Mouse (Mus musculus) left cerebral cortex, adult 18-20 months (tissue): ENCODE data around the gene Actl10. TPM values are rescaled to one million over a fixed set of nuclear protein-coding genes. Genes with fewer than 3 reads are reported as not detected.
A peak's percentile ranks its signal among the peaks of the same experiment; 100 is the strongest.

Experiments
- DNase-seq, 2 experiments: peaks; one replicate each; pipeline ENCODE4 v3.0.0; 2021 to 2022; ENCODE audit warnings: low spot score in 2 of 2, mixed read lengths in 1 of 2
- total RNA-seq, 2 experiments: library from RNA; stranded (reverse); gene quantifications; 2 replicates each; pipeline ENCODE4 v1.2.3; 2021

Gene Actl10
- total RNA-seq, 2 experiments from 2014 or later, result not detected

DNA sequence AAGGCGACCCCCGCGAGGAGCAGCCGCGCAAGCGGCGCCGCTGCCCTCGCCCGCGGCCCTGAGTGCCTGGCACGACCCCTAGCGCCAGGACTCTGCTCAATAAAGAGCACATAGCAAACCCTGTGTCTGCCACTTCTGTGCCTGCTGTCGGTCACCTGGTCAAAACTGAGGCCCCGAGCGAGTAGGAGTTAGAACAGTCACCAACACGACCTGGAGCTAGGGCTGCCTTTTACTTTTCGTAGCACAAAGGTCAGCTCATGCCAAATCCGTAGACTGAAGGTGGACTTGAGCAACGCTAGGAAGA lies 1.7 kb upstream of the Actl10 start:
- DNase-seq, result no peak

DNA sequence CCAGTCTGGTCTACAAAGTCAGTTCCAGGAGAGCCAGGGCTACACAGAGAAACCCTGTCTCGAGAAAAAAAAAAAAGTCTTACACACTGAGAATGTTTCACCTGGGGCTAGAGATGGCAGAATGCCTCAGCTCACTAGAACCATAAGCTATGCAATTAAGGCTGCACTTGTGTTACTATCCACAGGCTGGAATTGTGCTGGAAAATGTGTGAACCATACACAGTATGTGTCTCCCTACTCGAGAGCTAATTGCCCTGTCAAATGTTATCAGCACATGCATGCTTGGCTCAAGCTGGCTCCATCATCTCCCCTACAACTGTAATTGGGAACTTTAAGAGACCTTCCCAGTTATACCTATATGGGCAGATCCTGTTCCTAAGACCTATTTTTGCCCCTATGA lies 639 bp upstream of the Actl10 start:
- DNase-seq, result no peak

DNA sequence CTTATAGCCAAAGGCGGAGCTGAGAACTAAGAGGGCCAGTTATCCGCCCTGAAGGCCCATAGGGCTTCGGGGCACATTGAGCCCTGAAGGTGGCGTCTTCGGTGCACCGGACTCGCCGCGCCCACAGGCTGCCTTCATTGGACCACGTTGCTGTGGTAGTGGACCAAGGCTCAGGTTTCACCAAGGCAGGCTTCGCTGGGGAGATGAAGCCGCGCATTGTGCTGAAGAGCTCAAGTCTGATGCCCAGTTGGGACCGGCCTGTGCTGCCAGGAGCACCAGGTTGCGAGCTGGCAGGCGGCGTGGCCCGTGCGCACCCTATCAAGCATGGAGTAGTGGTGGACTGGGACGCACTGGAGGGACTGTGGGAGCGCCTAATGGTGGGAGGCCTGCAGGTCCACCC lies 351 bp downstream of the Actl10 start:
- DNase-seq, result no peak

DNA sequence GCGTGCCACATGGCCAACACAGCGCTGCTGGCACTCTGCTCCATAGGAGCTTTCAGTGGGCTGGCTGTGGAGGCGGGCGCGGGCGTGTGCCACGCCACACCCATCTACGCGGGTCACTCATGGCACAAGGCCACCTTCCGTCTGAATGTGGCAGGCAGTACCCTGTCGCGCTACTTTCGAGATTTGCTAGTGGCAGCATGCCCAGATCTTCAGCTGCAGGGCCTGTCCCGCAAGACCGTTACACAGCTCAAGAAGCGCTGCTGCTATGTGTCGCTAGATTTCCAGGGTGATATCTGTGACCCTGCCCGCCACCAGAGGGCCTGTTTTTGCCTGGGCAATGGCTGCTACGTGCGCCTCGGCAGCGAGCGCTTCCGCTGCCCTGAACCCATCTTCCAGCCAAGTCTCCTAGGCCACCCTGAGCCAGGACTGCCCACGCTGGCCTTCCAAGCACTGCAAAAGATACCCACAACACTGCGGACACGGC lies 890 bp downstream of the Actl10 start:
- peak; percentile 64 to 68 for DNase-seq

DNA sequence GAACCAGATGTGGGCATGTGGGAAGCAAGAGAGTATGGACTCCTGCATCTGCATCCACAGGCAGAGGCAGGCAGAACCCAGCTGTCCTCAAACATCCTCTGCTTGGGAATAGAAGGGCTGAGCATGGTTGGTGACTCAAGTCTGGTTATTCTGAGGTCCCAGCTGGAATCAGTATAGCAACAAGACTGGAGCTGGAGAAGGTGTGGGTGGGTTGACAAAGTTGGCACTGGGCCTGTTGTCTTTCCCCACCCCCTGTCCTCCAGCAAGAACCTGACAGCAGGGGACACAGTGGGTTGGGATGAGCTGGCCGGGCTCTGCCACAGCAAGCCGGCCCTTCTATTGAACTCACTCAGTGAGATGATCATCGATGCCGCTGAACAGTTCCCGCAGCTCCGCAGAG lies 3.7 kb downstream of the Actl10 start:
- DNase-seq, result peak; percentile 69 to 71

DNA sequence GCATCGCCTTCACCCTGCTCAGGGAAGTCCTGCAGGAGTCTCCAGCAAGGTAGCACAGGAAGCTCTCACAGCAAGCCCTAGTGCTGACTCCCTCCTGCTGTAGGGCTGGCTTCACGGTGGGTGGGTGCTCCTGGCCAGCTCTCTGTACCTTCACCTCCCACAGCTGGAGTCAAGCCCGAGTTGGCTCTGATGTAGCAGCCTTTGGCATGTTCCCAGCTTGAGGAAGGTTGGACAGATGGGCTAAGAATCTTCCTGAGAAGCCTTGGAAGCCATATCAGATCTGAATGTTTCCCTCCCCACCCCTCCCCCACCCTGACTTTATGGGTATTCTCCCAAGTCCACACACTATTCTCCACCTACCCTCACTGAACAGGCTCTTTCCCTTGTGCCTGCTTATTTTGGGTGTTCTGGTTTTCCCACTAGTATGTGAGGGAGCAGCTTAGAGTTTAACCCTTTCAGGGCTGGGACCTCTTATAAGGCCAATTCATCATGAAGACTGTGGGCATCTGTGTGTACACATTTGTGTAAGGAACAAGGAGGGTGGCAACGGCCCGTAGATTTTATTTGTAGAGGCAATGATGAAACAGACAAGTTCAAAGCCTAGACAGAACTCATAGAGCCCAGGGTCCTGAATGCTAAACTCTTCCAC lies 5.7 kb downstream of the Actl10 start:
- peak in 1 of 2 experiments; percentile 26 for DNase-seq

DNA sequence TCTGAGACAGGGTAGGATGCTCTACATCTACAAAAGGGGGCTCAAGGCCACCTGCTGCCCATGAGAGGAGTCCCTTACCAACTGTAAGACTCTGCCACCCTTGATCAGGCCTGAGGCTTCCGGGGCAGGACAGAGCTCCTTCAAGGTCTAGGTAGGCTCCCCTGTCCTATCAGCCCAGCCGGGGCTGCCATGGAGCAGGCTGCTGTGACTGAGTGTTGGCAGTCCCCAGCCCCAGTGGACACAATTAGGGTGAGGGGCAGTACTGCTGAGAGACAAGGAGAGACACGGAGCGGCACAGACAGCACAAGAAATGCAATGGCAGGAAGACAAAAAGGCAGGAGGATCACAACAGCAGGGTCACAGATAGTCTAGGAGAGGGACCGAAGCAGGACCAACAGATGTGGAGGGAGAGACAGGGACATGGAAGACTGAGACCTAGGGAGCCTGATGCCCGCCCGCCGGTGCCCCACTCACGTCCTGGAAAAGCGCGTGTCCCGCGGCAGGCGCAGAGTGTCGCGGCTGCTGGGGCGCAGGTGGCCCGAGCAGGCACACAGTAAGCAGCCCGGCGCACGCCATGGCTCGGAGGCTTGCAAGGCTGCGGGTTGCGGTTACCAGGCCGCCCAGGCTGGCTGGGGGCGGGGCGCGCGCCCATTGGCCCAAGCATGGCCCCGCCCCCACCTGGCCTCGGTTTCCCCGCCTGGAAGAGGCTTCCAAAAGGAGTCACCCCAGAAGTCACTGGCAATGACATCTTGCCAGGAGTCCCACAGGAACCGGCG lies 6.9 kb downstream of the Actl10 start, which contains the start of gene Necab3:
Necab3 (minus strand) TSS at position 627 of the 776 bp plus-strand sequence.
- DNase-seq, result peak; percentile 67 to 76

DNA sequence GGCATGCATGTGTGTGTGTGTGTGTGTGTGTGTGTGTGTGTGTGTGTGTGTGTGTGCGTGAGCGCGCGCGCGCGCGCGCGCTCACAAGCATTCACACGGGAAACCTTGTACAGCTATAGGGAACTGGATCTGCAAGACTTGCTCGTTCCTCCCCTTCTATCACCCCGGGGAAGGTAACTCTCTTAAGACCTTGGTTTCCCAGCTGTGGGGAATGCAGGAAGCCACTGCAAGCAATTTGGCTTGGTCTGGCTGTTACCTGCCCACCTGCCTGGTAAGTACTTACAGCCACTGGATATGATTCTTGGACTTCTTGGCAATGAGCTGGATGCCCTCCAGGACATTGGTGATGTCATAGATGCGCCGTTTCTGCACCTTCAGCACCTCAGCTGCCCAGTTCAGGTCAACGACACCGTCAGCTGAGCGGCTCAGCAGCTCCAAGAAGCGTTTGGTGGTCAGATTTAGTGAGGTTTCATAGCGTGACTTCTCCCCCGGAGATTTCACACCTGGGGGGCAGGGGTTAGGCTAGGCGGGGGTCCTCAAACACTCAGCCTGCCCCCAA lies 12.1 kb downstream of the Actl10 start:
- no peak for DNase-seq

DNA sequence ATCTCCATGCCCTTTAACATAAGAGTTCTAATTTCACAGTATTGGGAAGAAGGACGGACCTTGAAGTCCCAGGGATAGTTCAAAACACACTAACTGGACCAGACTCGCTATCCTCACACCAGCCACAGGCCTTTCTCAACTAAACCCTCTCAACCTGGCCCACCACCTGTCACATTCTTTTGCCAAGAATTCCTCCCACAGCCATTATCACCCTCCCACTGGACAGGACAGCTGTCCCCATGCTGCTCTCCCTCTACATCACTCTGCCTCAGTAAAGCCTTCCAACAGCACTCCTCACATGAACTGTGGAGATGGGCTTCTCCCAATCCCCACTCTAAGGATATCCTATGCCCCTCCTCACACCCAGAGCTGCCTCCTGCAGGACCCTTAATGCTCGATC lies 14.0 kb downstream of the Actl10 start:
- peak; percentile 37 to 69 for DNase-seq

DNA sequence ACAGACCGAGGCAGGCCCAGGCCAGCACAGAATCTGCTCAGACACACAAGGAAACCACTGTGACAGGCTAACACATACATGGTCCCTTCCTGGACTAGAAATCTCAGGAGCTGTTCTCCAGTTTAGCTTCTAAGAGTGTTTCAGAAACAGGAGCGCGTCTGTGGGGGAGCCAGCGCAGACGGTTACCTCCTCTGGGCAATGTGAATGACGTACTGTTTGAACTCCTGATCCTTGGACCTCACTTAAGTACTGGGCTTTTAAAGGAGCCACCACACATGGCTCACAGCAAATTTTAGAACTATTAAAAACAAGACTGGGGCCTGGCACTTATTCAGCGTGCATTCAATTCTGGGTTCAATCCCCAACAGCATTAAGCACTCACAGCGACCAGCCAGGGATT lies 15.1 kb downstream of the Actl10 start:
- DNase-seq, result no peak

DNA sequence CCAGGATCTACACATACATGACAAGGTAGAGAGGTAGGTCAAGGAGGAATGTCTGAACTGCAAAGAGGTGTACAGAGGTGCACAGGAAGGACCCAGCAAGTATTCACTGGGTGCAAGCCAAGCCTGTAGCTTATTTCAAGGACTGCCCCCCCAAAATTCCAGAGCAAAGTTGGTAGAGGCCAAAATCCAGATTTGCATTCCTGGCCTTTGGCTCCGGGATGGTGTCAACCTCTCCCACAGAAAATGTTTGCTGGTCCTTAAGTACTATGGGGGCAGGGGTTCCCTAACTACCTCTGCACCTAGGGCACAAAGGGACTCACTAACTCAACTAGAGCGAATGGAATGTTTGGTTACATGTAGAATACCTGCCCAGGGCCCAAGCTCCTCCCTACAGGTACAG lies 16.2 kb downstream of the Actl10 start:
- no peak for DNase-seq

DNA sequence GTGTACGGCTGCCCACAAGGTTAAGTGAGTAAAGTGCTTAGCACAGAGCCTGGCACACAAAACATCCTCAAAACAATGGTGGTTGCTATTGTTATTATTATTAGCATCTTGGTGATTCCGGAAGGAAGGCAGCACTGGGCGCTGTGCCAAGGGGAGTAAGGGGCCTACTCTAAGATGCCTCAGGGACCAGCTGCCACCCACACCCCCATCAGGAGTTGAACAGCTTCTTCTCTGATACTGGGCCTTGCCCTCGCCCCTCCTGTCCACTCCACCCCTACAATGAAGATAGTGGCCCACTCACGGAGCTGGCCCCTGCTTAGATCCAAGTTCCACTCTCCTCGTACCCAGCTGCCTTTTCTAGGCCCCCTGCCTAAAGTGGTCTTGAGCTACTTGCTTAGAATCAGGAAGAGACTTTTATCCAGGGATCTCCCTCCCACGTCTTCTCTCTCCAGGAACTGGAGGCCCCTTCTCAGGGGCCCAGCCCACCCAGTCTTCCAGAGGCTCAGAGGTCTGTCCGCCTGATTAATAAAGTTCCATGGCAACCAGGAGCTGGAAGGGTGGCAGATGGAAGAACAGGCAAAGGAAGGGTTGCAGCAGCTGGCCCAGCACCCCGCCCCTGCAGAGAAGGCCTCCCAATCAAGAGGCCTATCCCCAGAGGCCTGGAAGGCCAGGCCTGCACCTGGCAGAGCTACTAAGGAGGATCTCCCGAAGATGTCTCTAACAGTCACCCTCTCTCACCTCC lies 16.9 kb downstream of the Actl10 start:
- DNase-seq, result no peak

DNA sequence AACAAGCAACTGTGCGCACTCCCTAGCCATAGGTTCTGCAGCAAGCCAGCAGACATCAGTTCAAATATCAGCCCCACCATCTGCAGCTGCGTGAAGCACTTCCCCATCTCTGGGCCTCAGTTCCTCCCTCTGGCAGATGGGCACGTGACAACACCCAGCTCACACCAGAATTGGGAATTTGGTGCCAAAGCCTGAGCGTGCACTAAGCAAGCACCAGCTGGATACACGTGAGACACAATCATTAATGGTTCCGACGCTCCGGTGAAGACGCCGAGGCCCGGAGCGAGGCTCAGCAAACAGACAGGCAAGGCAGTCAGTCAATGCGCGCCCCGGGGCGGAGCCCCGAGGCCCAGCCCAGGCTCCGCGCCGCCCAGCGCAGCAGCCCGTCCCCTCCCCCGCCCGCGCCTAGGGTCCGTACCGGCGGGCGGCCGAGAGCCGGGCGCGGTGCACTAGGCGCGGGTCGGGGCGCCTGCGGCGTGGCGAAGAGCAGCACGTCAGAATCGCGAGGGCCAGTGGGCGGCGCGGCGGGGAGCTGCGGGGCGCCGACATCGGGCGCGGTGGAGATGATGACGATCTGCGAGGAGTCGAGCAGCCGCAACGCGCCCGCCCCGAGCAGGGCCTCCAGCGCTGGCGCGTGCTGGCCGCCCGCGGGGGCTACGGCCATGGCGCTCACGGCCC lies 17.6 kb downstream of the Actl10 start:
- peak; percentile 39 to 69 for DNase-seq

DNA sequence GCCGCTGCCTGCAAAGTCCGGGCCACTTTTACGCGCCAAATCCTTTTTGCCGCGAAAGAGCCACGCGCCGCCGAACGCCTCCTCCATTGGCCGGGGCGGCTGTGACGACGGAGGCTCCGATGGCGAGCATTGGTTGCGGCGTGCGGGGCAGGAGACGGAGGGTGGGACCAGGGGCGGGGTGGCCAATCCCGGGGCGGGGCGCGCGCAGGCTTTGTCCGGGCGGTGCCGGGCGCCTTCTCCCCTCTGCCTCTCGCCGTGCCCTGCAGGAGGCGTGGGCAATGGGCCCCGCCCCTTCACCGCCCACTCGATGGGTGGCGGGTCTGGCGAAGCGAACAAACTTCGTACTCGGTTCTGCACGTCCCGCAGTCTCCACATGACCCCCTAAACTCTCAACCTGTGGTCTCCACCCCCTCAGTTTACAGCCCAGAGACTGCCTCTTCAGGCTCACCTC lies 18.3 kb downstream of the Actl10 start, which contains the start of gene E2f1:
E2f1 (minus strand) TSS at position 57 of the 451 bp plus-strand sequence.
- peak; percentile 93 to 96 for DNase-seq

DNA sequence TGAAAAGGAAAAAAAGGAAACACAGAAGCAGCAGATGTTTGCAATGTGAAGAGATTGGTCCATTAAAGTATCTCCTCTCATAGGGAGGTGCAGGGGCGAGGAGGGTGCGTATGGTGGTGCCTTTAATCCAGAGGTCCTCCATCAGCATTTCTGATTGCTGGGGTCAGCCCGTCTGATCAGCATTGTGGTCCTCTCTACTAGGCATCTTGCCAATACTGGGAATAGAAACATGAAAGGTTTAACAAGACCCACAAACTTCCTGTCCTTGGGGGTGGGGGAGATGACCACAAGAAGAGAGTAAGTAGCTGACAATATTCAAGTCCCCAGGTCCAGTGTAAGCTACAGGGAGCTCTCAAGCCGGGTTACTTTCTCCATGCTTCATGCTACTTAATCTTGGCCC lies 19.1 kb downstream of the Actl10 start:
- DNase-seq, result no peak

DNA sequence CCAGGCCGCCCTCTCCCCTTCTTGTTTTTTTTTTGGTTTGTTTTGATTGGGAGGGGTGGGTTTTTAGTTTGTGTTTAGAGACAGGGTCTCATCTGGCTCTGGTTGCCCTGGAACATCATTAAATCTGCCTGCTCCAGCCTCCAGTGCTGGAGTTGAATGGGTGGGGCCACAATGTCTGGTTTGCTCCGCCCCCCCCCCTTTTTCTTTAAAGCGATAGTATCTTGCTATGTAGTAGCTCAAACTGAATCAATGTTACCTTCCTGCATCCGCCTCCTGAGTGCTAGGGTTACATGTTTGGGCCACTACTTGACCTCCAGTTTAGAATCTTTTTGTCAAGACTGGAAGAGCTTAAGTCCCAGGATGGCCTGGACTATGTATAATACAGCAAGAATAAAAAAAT lies 19.7 kb downstream of the Actl10 start:
- no peak for DNase-seq

DNA sequence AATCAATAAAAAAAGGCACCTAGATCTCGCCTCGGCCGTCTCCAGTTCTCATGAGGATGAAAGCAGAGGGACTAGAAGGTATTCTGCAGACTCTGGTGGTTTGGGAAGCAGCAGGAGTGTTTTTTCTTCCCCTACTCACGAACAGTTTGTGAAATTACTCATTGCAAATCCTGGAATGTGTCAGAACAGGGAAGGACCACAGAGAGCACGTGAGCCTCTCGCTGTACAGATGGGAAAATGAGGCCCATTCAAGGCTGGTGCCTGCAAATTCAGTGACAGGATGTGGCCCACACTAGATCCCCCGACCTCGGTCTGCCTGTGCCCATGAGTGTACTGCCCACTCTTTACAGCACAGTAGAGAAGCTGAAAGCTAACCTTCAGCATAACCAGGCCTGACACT lies 20.4 kb downstream of the Actl10 start:
- DNase-seq, result no peak

DNA sequence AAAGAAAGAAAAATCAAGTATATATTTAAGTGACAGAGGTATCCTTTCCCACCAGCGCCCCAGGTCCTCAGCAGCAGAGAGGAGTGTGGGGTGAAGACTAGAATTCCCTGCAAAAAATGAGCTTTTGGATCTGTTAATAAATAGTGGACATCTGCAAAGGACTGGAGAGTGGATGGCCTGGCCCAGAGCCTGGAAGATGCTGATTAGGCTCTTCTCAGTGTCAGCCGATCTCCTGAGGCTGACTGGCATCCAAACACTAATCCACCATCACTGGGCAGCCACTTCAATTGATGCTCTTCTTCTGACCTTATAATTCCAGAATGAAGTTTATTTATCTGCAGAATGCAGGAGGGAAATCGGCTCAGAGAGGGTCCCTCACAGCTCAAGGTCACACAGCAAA lies 21.4 kb downstream of the Actl10 start:
- DNase-seq, result no peak

DNA sequence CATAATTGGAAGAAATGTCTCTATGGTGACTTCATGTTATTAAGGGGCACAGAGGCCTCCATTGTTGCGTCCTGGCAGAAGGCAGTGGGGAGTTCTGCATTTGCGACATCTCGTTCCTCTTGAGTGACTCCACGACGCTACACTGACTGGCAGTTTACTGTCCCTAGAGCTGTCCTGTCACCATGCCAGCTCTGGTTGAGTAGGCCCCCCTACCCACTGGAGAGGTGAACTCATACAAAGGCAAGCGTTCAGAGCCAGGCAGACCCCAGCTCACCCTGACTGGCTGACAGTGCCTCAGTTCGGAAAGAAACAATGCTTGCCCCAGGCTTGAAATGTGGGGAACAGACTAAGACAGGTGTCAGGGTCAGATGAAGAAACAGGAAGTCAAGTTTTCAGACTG lies 22.7 kb downstream of the Actl10 start:
- DNase-seq, result no peak

DNA sequence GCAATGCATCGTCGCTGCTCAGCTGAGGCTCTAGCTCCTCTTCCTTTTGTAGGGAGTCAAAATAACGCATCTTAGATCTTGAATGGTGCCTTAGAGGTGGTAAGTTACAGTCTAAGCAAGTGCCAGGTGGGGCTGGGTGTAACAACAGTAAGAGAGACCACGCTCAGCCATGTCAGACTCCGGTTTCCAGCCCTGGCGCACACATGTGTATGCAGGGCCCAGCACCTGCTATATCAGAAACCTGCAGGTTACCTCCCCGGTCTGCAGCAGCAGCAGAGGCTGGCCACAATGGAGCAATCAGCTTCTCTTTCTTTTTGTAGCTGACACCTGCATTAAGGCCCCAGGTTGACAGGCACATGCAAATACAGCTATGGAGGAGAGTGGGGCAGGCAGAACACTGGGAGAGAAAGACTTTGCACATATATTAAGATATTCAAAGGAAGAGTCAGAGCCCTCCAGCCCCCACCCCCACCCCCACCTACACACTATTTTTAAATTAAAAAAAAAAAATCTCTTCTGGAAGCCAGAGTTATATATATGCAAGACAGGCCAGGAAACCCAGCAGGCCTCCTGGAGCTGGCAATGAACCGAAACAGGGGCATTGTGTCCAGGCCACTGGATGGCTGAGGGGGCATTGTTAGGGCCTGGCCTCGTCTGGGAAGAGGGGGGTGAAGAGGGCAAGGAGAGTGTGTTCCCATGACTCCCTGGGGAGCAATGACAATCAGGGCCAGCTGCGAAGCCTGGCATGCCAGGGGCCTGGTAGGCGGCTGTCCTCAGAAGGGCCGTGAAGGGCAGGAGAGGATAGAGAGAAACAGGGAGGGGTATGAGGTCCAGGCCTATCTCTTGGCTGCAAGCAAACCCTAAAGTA lies 25.5 kb downstream of the Actl10 start:
- DNase-seq, result no peak
